Mouse (Mus musculus): ENCODE data around the gene Shc1. TPM values are rescaled to one million over a fixed set of nuclear protein-coding genes. Genes with fewer than 3 reads are reported as not detected.
A peak's percentile ranks its signal among the peaks of the same experiment; 100 is the strongest.

Shc1 gene
- polyA plus RNA-seq, 1 experiment from 2014 or later: 24.4 TPM

- no peaks in the 10 kb centered on the region for H3K27me3 ChIP-seq
- no peak overlapping the region for H3K4me3 ChIP-seq
- peaks cover 52% of the 10 kb centered on the region for H3K36me3 ChIP-seq
- WGBS: 68% methylated on average over 16 of the region's 16 CpGs
- H3K9ac ChIP-seq: no peak overlapping the region
- H3K9me3 ChIP-seq: no peaks in the 10 kb centered on the region
- no peak for ATAC-seq (ENCODE audit: low FRiP score)
- peaks cover 34% of the 10 kb centered on the region for H3K4me1 ChIP-seq (replicated peaks)
- H3K27ac ChIP-seq: no peak overlapping the region
- H3K4me2 ChIP-seq: no peak overlapping the region
Measured at GRCm38 (mm10) chr3:89408448-89408847, 9.8 kb upstream of the Shc1 start.

- Histone ChIP-seq H3K27ac (no peak overlapping the region), H3K9me3 (no peaks in the 10 kb centered on the region), H3K4me2 (no peak overlapping the region), H3K4me3 (no peak overlapping the region), H3K36me3 (peaks cover 49% of the 10 kb centered on the region), H3K9ac (no peak overlapping the region), H3K27me3 (no peaks in the 10 kb centered on the region), H3K4me1 (replicated peaks) (peaks cover 34% of the 10 kb centered on the region)
- WGBS: 95% methylated on average over 3 of the region's 3 CpGs
- no peak for ATAC-seq (ENCODE audit: low FRiP score)
Measured at GRCm38 (mm10) chr3:89409701-89410100, 8.5 kb upstream of the Shc1 start.

GRCm38 (mm10) chr3:89410864-89411263 is 7.4 kb upstream of the Shc1 start:
- peak overlapping the region; percentile 47 for H3K4me3 ChIP-seq
- peak overlapping the region; percentile 69 for H3K4me2 ChIP-seq
- H3K9ac ChIP-seq: peak overlapping the region; percentile 72
- peaks cover 34% of the 10 kb centered on the region for H3K4me1 ChIP-seq (replicated peaks)
- WGBS: 82% methylated on average over 10 of the region's 10 CpGs
- H3K36me3 ChIP-seq: peaks cover 48% of the 10 kb centered on the region
- no peaks in the 10 kb centered on the region for H3K9me3 ChIP-seq
- ATAC-seq (ENCODE audit: low FRiP score): no peak
- H3K27me3 ChIP-seq: no peaks in the 10 kb centered on the region
- peak overlapping the region; percentile 78 for H3K27ac ChIP-seq

- peak; percentile 100 for ATAC-seq (ENCODE audit: low FRiP score)
- Histone ChIP-seq H3K27me3 (no peaks in the 10 kb centered on the region), H3K9ac (peak within 1 kb of the TSS; percentile 72), H3K9me3 (no peaks in the 10 kb centered on the region), H3K4me2 (peak within 1 kb of the TSS; percentile 69), H3K27ac (peak within 1 kb of the TSS; percentile 78), H3K4me3 (peak within 1 kb of the TSS; percentile 47), H3K36me3 (peaks cover 46% of the 10 kb centered on the region), H3K4me1 (replicated peaks) (peaks cover 34% of the 10 kb centered on the region)
- 8% methylated on average over 28 of the region's 28 CpGs for WGBS
Measured at GRCm38 (mm10) chr3:89411490-89412393, 6.5 kb upstream of the Shc1 start, which contains the start of gene Flad1. Flad1 (minus strand) TSS chr3:89411870.

GRCm38 (mm10) chr3:89416158-89416557 is 2.1 kb upstream of the Shc1 start:
- Histone ChIP-seq H3K4me3 (no peak overlapping the region), H3K9ac (no peak overlapping the region), H3K4me1 (replicated peaks) (peaks cover 36% of the 10 kb centered on the region), H3K27ac (no peak overlapping the region), H3K9me3 (no peaks in the 10 kb centered on the region), H3K27me3 (no peaks in the 10 kb centered on the region), H3K36me3 (peaks cover 23% of the 10 kb centered on the region), H3K4me2 (no peak overlapping the region)
- WGBS: 97% methylated on average over 8 of the region's 8 CpGs
- ATAC-seq (ENCODE audit: low FRiP score): no peak

- no peaks in the 10 kb centered on the region for H3K27me3 ChIP-seq
- no peaks in the 10 kb centered on the region for H3K9me3 ChIP-seq
- ATAC-seq (ENCODE audit: low FRiP score): no peak
- WGBS: 34% methylated on average over 2 of the region's 2 CpGs
- peak overlapping the region; percentile 68 for H3K9ac ChIP-seq
- H3K4me1 ChIP-seq (replicated peaks): peaks cover 43% of the 10 kb centered on the region
- H3K36me3 ChIP-seq: peaks cover 23% of the 10 kb centered on the region
- peak overlapping the region; percentile 45; the same call in 1 of the 2 replicates for H3K27ac ChIP-seq
- H3K4me3 ChIP-seq: peak overlapping the region; percentile 54
- H3K4me2 ChIP-seq: peak overlapping the region; percentile 82
Measured at GRCm38 (mm10) chr3:89417131-89417530, 1.1 kb upstream of the Shc1 start.

- Histone ChIP-seq H3K27me3 (no peaks in the 10 kb centered on the region), H3K4me2 (peak overlapping the region; percentile 82), H3K4me1 (replicated peaks) (peaks cover 43% of the 10 kb centered on the region), H3K27ac (peak overlapping the region; percentile 45), H3K9me3 (no peaks in the 10 kb centered on the region), H3K4me3 (peak overlapping the region; percentile 54), H3K36me3 (peaks cover 23% of the 10 kb centered on the region), H3K9ac (peak overlapping the region; percentile 68)
- peak; percentile 52 for ATAC-seq (ENCODE audit: low FRiP score)
- WGBS: under 1% methylated on average over 20 of the region's 20 CpGs
Measured at GRCm38 (mm10) chr3:89417840-89418169, 438 bp upstream of the Shc1 start.

GRCm38 (mm10) chr3:89418861-89419250 is 613 bp downstream of the Shc1 start:
- Histone ChIP-seq H3K9ac (peak overlapping the region; percentile 68), H3K4me2 (peak overlapping the region; percentile 82), H3K36me3 (peaks cover 22% of the 10 kb centered on the region), H3K9me3 (no peaks in the 10 kb centered on the region), H3K27ac (peak overlapping the region; percentile 87), H3K27me3 (no peaks in the 10 kb centered on the region), H3K4me3 (peak overlapping the region; percentile 54), H3K4me1 (replicated peaks) (peaks cover 43% of the 10 kb centered on the region)
- peak; percentile 18; the same call in 1 of the 2 replicates for ATAC-seq (ENCODE audit: low FRiP score)
- 0% methylated on average over 16 of the region's 16 CpGs for whole genome bisulfite sequencing

- Histone ChIP-seq H3K4me2 (peak overlapping the region; percentile 82), H3K27me3 (no peaks in the 10 kb centered on the region), H3K4me3 (peak overlapping the region; percentile 54), H3K4me1 (replicated peaks) (peaks cover 43% of the 10 kb centered on the region), H3K36me3 (peaks cover 18% of the 10 kb centered on the region), H3K9me3 (no peaks in the 10 kb centered on the region), H3K27ac (peak overlapping the region; percentile 87), H3K9ac (peak overlapping the region; percentile 68)
- no peak for ATAC-seq (ENCODE audit: low FRiP score)
- WGBS: 4% methylated on average over 9 of the region's 9 CpGs
Measured at GRCm38 (mm10) chr3:89419571-89419970, 1.3 kb downstream of the Shc1 start.

GRCm38 (mm10) chr3:89419981-89420380 is 1.7 kb downstream of the Shc1 start:
- WGBS: 45% methylated on average over 3 of the region's 3 CpGs
- Histone ChIP-seq H3K9ac (peak overlapping the region; percentile 68), H3K27ac (peak overlapping the region; percentile 87), H3K4me1 (replicated peaks) (peaks cover 43% of the 10 kb centered on the region), H3K9me3 (no peaks in the 10 kb centered on the region), H3K4me2 (peak overlapping the region; percentile 82), H3K4me3 (peak overlapping the region; percentile 54), H3K27me3 (no peaks in the 10 kb centered on the region), H3K36me3 (peaks cover 16% of the 10 kb centered on the region)
- no peak for ATAC-seq (ENCODE audit: low FRiP score)

- no peak for ATAC-seq (ENCODE audit: low FRiP score)
- no peaks in the 10 kb centered on the region for H3K9me3 ChIP-seq
- no peak overlapping the region; the same call in 1 of the 2 replicates for H3K4me3 ChIP-seq
- H3K4me2 ChIP-seq: peak overlapping the region; percentile 61; the same call in 1 of the 2 replicates
- no peaks in the 10 kb centered on the region for H3K27me3 ChIP-seq
- WGBS: 66% methylated on average over 2 of the region's 2 CpGs
- peak overlapping the region; percentile 71; the same call in 1 of the 2 replicates for H3K27ac ChIP-seq
- peaks cover 13% of the 10 kb centered on the region for H3K36me3 ChIP-seq
- H3K9ac ChIP-seq: no peak overlapping the region; the same call in 1 of the 2 replicates
- H3K4me1 ChIP-seq (replicated peaks): peaks cover 43% of the 10 kb centered on the region
Measured at GRCm38 (mm10) chr3:89420421-89420820, 2.2 kb downstream of the Shc1 start.

GRCm38 (mm10) chr3:89421002-89421774 is 2.9 kb downstream of the Shc1 start:
- H3K4me3 ChIP-seq: peak overlapping the region; percentile 38
- peak overlapping the region; percentile 73 for H3K27ac ChIP-seq
- H3K27me3 ChIP-seq: no peaks in the 10 kb centered on the region
- H3K36me3 ChIP-seq: peaks cover 6% of the 10 kb centered on the region; the same call in 1 of the 2 replicates
- H3K9ac ChIP-seq: peak overlapping the region; percentile 72
- peaks cover 43% of the 10 kb centered on the region for H3K4me1 ChIP-seq (replicated peaks)
- H3K4me2 ChIP-seq: peak overlapping the region; percentile 61
- 3% methylated on average over 11 of the region's 11 CpGs for WGBS
- no peaks in the 10 kb centered on the region for H3K9me3 ChIP-seq
- ATAC-seq (ENCODE audit: low FRiP score): peak; percentile 47
